Mouse (Mus musculus) myocyte (in vitro differentiated cells): ENCODE results near the gene Ntrk3. TPM values are rescaled to one million over a fixed set of nuclear protein-coding genes. Genes with fewer than 3 reads are reported as not detected.

Experiments
- H3K27me3 ChIP-seq: one replicate; pipeline ENCODE4 v1.6.1; 2011; ENCODE audit not compliant: control insufficient read depth, insufficient read depth, insufficient read length
- H3K36me3 ChIP-seq: one replicate; pipeline ENCODE4 v1.6.1; 2011; ENCODE audit not compliant: control insufficient read depth, insufficient read depth
- H3K4me2 ChIP-seq: one replicate; pipeline ENCODE4 v1.6.1; 2011; ENCODE audit warnings: low read depth, control low read depth
- H3K4me3 ChIP-seq: one replicate; pipeline ENCODE4 v1.5.1; 2011; ENCODE audit warnings: mild to moderate bottlenecking, control low read depth, moderate library complexity
- H3K79me2 ChIP-seq: one replicate; pipeline ENCODE4 v1.6.1; 2011; ENCODE audit not compliant: control insufficient read depth, insufficient read depth
- H3ac ChIP-seq: one replicate; pipeline ENCODE4 v1.6.1; 2011; ENCODE audit not compliant: control insufficient read depth, insufficient read length
- CEBPB ChIP-seq: IDR thresholded peaks from 2 replicates; pipeline ENCODE4 v1.6.1; 2011; ENCODE audit warnings: mild to moderate bottlenecking, moderate library complexity; ENCODE audit not compliant: poor library complexity, insufficient read depth, severe bottlenecking
- E2F4 ChIP-seq: IDR thresholded peaks from one replicate; pipeline ENCODE4 v1.6.1; 2011; ENCODE audit warnings: mild to moderate bottlenecking, control low read depth, moderate library complexity; ENCODE audit not compliant: insufficient read depth
- MAX ChIP-seq: IDR thresholded peaks from one replicate; pipeline ENCODE4 v1.6.1; 2011; ENCODE audit warnings: low read depth, mild to moderate bottlenecking, control low read depth
- MYOD1 ChIP-seq, 3 experiments: IDR thresholded peaks; one replicate each; pipeline ENCODE4 v1.6.1; 2011; ENCODE audit warnings: control low read depth in 2 of 3, low read depth in 2 of 3, mild to moderate bottlenecking in 2 of 3, moderate library complexity in 1 of 3; ENCODE audit not compliant: insufficient read length in 2 of 3, control insufficient read depth in 1 of 3
- MYOG ChIP-seq, 3 experiments: IDR thresholded peaks; one replicate each; pipeline ENCODE4 v1.6.1; 2011; ENCODE audit warnings: control low read depth in 2 of 3, low read depth in 2 of 3, mild to moderate bottlenecking in 2 of 3; ENCODE audit not compliant: insufficient read length in 2 of 3, control insufficient read depth in 1 of 3, insufficient read depth in 1 of 3
- POLR2A ChIP-seq: IDR thresholded peaks from one replicate; pipeline ENCODE4 v1.6.1; 2011; ENCODE audit warnings: low read depth, mild to moderate bottlenecking, control low read depth, moderate library complexity; ENCODE audit not compliant: insufficient read length
- POLR2AphosphoS2 ChIP-seq: IDR thresholded peaks from one replicate; pipeline ENCODE4 v1.6.1; 2011; ENCODE audit warnings: low read depth, control low read depth; ENCODE audit not compliant: insufficient read length
- REST ChIP-seq: IDR thresholded peaks from one replicate; pipeline ENCODE4 v1.6.1; 2011; ENCODE audit warnings: mild to moderate bottlenecking, control low read depth, moderate library complexity; ENCODE audit not compliant: insufficient read depth, insufficient read length
- SRF ChIP-seq: IDR thresholded peaks from one replicate; pipeline ENCODE4 v1.6.1; 2011; ENCODE audit warnings: low read depth; ENCODE audit not compliant: control insufficient read depth, insufficient read length
- TCF12 ChIP-seq: IDR thresholded peaks from one replicate; pipeline ENCODE4 v1.6.1; 2011; ENCODE audit warnings: mild to moderate bottlenecking, control low read depth; ENCODE audit not compliant: poor library complexity, insufficient read depth, severe bottlenecking
- TCF3 ChIP-seq: IDR thresholded peaks from one replicate; pipeline ENCODE4 v1.6.1; 2011; ENCODE audit warnings: low read depth, control low read depth; ENCODE audit not compliant: insufficient read length
- USF1 ChIP-seq: IDR thresholded peaks from one replicate; pipeline ENCODE4 v1.6.1; 2011; ENCODE audit warnings: low read depth, mild to moderate bottlenecking, control low read depth, moderate library complexity
- polyA plus RNA-seq: library from polyadenylated mRNA; unstranded; fragments of >200 nt; fragmentation: generic; extraction: Trizol; gene quantifications from one replicate; pipeline ENCODE4 v1.2.1, GENCODE M21; 2012; ENCODE audit warnings: missing spikeins

The Ntrk3 gene
- polyA plus RNA-seq, 1 experiment: 0.17 TPM

DNA sequence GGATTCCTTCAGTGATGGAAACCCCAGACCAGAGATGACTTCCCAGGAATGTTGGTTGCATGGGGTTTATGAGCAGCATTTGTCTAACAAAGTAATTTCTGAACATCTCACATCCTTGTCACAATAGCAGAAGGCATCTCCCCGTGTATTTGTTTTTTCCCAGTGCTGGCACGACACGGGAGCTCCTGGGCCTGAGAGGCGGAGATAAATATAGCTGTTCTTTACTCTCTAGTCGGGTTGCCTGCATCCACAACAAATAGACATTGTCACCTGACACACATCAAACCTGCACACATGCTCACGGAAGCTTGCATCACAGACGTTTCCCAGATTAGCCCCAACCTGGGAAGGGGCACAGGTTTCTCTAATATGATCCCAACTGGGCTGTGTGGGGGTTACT, 30.1 kb downstream of the Ntrk3 start:
- Histone ChIP-seq H3K79me2 (no peaks in the 10 kb centered on the region), H3K4me2 (no peak overlapping the region)
- TF ChIP-seq TCF12 (no peak), MYOD1 (IDR thresholded peaks at IDR 0.05; ENCODE audit: control insufficient read depth in 1 of 3, insufficient read length in 2 of 3, low read depth in 2 of 3) (no peak), CEBPB (no peak), MAX (no peak), POLR2A (no peak), MYOG (IDR thresholded peaks at IDR 0.05; ENCODE audit: control insufficient read depth in 1 of 3, insufficient read depth in 1 of 3, insufficient read length in 2 of 3, low read depth in 2 of 3) (no peak), USF1 (no peak), E2F4 (no peak), TCF3 (no peak)

DNA sequence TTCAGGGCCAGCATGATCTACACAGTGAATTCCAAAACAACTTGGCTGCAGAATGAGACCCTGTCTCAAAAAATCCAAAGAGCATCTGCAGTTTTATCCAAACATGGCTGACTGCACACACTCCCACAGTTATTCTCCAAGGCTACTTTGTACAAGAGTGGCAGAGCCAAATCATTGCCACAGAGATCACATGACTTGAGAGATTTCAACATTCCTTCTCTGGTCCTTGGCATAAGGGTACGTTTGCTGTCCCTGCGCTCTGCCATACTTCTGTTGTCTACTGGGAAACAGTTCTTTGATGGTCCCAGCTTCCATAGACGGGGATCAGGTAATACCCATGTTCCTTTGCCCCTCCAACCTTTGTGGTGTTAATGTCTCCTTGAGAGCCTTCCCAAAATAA, 30.7 kb downstream of the Ntrk3 start:
- no peaks in the 10 kb centered on the region for H3K36me3 ChIP-seq
- no peaks in the 10 kb centered on the region for H3K27me3 ChIP-seq
- H3ac ChIP-seq: no peak overlapping the region
- no peak overlapping the region for H3K4me3 ChIP-seq
- no peaks in the 10 kb centered on the region for H3K79me2 ChIP-seq
- no peak for TF ChIP-seq TCF3
- TF ChIP-seq USF1: no peak
- no peak for TF ChIP-seq POLR2AphosphoS2
- TF ChIP-seq SRF: no peak
- TF ChIP-seq CEBPB: no peak
- no peak for TF ChIP-seq TCF12
- TF ChIP-seq MYOG (IDR thresholded peaks at IDR 0.05; ENCODE audit: control insufficient read depth in 1 of 3, insufficient read depth in 1 of 3, insufficient read length in 2 of 3, low read depth in 2 of 3): no peak
- TF ChIP-seq POLR2A: no peak
- no peak for TF ChIP-seq MAX
- TF ChIP-seq E2F4: no peak
- no peak for TF ChIP-seq REST
- TF ChIP-seq MYOD1 (IDR thresholded peaks at IDR 0.05; ENCODE audit: control insufficient read depth in 1 of 3, insufficient read length in 2 of 3, low read depth in 2 of 3): no peak
- no peak overlapping the region for H3K4me2 ChIP-seq

More for the DNA sequence above, 30.1 kb downstream of the Ntrk3 start:
- H3ac ChIP-seq: no peak overlapping the region
- H3K36me3 ChIP-seq: no peaks in the 10 kb centered on the region
- H3K27me3 ChIP-seq: no peaks in the 10 kb centered on the region
- H3K4me3 ChIP-seq: no peak overlapping the region

DNA sequence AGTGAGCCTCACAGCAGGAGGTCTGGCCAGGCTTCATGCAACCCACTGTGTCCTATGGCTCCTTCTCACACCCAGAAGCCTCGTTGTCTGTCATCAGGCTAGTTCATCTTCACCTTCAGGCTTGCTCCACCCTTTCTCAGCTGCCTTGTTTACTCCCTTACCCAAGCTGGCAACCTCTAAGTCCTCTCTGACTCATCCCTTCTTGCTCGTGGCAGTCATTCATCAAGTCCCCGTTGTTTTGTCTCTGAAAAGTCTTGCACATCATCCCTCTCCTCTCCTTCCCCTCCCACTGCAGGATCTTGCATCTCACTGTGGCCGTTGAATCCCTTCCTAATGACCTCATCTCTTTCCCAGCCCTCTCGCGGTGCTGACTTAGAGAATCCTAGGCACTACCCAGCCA, 35.1 kb downstream of the Ntrk3 start:
- no peak for TF ChIP-seq E2F4
- TF ChIP-seq POLR2A: no peak
- TF ChIP-seq USF1: no peak
- no peak for TF ChIP-seq MYOD1 (IDR thresholded peaks at IDR 0.05; ENCODE audit: control insufficient read depth in 1 of 3, insufficient read length in 2 of 3, low read depth in 2 of 3)
- Histone ChIP-seq H3K4me2 (no peak overlapping the region), H3K4me3 (no peak overlapping the region), H3K27me3 (no peaks in the 10 kb centered on the region), H3K36me3 (no peaks in the 10 kb centered on the region), H3K79me2 (no peaks in the 10 kb centered on the region), H3ac (no peak overlapping the region)

DNA sequence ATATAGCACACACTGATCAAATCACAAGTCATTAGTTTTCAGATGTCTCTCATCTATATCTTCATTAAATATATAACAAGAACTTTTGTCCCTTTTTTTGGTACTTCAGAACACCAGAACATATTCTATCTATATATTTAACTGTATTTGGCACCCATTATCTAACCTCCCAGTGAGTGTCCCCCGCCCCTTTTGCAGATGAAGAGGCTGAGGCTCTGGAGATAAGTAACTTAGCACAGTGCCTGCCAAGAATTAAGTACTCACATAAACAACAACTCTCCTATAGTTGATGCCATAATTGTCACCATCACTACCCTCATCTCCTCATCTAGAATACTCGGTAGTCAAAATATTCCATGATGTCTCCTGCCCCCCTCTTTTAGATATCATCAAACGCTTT, 42.6 kb downstream of the Ntrk3 start:
- no peak for TF ChIP-seq SRF
- no peak for TF ChIP-seq TCF3
- TF ChIP-seq USF1: no peak
- TF ChIP-seq REST: no peak
- TF ChIP-seq MAX: no peak
- no peak for TF ChIP-seq POLR2AphosphoS2
- no peak for TF ChIP-seq E2F4
- no peak for TF ChIP-seq MYOG (IDR thresholded peaks at IDR 0.05; ENCODE audit: control insufficient read depth in 1 of 3, insufficient read depth in 1 of 3, insufficient read length in 2 of 3, low read depth in 2 of 3)
- no peak for TF ChIP-seq MYOD1 (IDR thresholded peaks at IDR 0.05; ENCODE audit: control insufficient read depth in 1 of 3, insufficient read length in 2 of 3, low read depth in 2 of 3)
- no peak for TF ChIP-seq CEBPB
- TF ChIP-seq TCF12: no peak
- TF ChIP-seq POLR2A: no peak
- no peaks in the 10 kb centered on the region for H3K36me3 ChIP-seq
- H3K27me3 ChIP-seq: no peaks in the 10 kb centered on the region
- H3K79me2 ChIP-seq: no peaks in the 10 kb centered on the region
- H3K4me2 ChIP-seq: no peak overlapping the region
- no peak overlapping the region for H3ac ChIP-seq
- no peak overlapping the region for H3K4me3 ChIP-seq

DNA sequence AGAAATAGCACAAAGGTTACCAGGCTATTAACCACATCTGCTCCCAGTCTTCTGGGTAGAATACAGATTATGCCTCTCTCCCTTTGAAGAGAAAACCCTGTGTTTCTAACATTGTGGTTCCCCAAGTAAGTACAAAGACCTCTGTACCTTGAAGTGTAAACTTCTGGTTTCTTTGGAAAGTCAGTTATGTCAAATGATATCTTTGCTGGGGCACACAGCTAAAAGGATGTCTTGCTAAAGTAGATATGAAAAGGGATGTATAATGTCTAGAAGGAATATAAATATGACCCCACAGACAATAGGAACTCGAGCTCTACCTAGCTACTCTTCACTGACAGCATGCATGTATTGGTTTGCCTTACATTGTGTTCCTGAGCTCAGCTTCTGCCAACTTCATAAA, 44.7 kb downstream of the Ntrk3 start:
- no peak overlapping the region for H3K4me2 ChIP-seq
- TF ChIP-seq TCF12: no peak
- no peak for TF ChIP-seq SRF
- TF ChIP-seq MAX: no peak
- TF ChIP-seq USF1: no peak
- TF ChIP-seq TCF3: no peak
- TF ChIP-seq MYOG (IDR thresholded peaks at IDR 0.05; ENCODE audit: control insufficient read depth in 1 of 3, insufficient read depth in 1 of 3, insufficient read length in 2 of 3, low read depth in 2 of 3): no peak
- TF ChIP-seq CEBPB: no peak
- no peaks in the 10 kb centered on the region for H3K27me3 ChIP-seq
- H3K4me3 ChIP-seq: no peak overlapping the region
- H3K36me3 ChIP-seq: no peaks in the 10 kb centered on the region
- no peaks in the 10 kb centered on the region for H3K79me2 ChIP-seq
- no peak overlapping the region for H3ac ChIP-seq
